Mouse (Mus musculus): ENCODE data around the gene Dedd2. TPM values are rescaled to one million over a fixed set of nuclear protein-coding genes. Genes with fewer than 3 reads are reported as not detected.

Dedd2 gene
- polyA plus RNA-seq, 1 experiment from 2014 or later: 15.7 TPM

DNA sequence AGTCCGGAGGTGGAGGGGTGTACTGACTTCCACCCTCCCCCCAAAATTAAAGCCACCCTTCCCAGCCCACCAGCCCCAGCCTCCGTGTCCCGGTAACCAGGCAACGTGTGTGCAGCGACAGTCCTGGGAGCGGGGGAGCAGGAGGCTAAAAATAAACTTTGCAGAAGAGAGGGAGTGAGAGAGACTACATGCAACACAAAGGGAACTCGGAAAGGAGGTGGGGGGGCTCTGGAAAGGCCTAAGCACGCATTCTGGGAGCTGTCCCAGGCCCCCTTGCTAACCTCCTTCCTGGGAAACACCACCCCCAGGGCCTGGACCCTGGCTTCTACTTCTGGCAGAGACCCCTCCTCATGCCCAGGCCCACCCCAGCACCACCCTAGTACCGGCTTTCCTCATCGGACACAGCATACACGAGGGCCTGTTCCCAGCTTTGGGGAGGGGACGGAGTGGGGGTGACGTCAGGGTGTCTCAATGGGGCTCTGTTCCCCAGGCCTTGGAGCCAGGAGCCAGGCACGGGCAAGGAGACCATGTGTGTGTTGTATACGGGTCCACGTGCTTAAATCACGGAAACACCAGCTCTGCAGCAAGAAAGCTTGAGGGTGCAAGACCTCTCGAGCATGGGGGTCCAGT, 27.7 kb upstream of the Dedd2 start:
- no peaks in the 10 kb centered on the region for H3K9me3 ChIP-seq (ENCODE audit: control insufficient read depth, low read length)
- H3K4me3 ChIP-seq (replicated peaks; ENCODE audit: low read depth, low read length): peak overlapping the region; percentile 73
- under 1% methylated on average over 18 of the region's 18 CpGs for WGBS
- ATAC-seq (ENCODE audit: low FRiP score, low TSS enrichment): no peak
- peak overlapping the region; percentile 59 for H3K9ac ChIP-seq (replicated peaks; ENCODE audit: low read length)
- peak; percentile 63 for DNase-seq
- peak overlapping the region; percentile 81 for H3K27ac ChIP-seq (replicated peaks; ENCODE audit: low read depth, low read length)
- peak overlapping the region; percentile 99 for H3K4me2 ChIP-seq (ENCODE audit: low read length)
- H3K27me3 ChIP-seq (ENCODE audit: control insufficient read depth, insufficient read depth, low read length): no peaks in the 10 kb centered on the region
- peaks cover 39% of the 10 kb centered on the region for H3K4me1 ChIP-seq (ENCODE audit: control insufficient read depth, insufficient read depth, low read length)
- no peaks in the 10 kb centered on the region for H3K36me3 ChIP-seq (ENCODE audit: control insufficient read depth, insufficient read depth, low read length)

DNA sequence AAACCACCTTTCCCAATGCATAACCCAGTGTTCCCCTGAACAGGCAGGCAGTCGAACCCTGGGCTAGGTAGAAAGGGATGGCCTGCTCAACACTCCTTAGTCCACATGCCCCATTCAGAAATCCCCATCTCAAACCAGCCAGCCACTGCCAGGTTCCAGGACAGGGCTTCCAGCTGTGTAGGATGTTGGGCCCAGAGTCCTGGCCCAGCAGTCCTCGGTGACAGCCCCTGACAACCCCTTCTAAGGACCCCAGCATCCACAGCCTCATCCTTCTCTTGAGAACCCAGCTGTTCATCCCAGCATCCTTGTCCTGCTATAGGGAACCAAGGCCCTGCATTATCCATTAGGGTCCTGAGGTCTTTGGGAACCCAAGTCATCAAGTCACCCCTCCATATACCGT, 27.1 kb upstream of the Dedd2 start:
- ATAC-seq (ENCODE audit: low FRiP score, low TSS enrichment): no peak
- Histone ChIP-seq H3K4me2 (ENCODE audit: low read length) (peak overlapping the region; percentile 99), H3K36me3 (ENCODE audit: control insufficient read depth, insufficient read depth, low read length) (no peaks in the 10 kb centered on the region), H3K4me1 (ENCODE audit: control insufficient read depth, insufficient read depth, low read length) (peaks cover 39% of the 10 kb centered on the region), H3K27me3 (ENCODE audit: control insufficient read depth, insufficient read depth, low read length) (no peaks in the 10 kb centered on the region), H3K9ac (replicated peaks; ENCODE audit: low read length) (peak overlapping the region; percentile 26), H3K4me3 (replicated peaks; ENCODE audit: low read depth, low read length) (peak overlapping the region; percentile 73; the same call in 1 of the 2 replicates), H3K9me3 (ENCODE audit: control insufficient read depth, low read length) (no peaks in the 10 kb centered on the region), H3K27ac (replicated peaks; ENCODE audit: low read depth, low read length) (peak overlapping the region; percentile 81)
- no peak for DNase-seq
- 18% methylated on average over 3 of the region's 3 CpGs for WGBS

DNA sequence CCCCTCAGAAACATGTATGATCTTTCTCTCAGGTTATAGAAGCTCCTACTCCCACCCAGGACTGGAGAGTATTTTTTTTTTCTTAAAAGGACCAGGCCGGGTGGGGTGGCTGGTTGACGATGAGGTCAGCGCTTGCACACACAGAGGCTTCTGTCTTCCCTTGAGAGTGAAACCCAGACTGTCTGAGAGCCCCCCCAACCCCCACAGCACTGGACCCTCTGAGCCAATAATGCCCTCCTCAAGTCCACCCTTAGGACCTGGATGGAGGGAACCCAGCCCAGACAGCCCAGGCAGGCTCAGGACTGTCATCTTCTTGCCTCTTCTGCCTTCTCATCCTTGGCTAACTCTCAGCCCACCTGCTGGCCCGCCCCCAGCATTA, 26.3 kb upstream of the Dedd2 start:
- ATAC-seq (ENCODE audit: low FRiP score, low TSS enrichment) (no peak), DNase-seq (peak; percentile 13)
- 54% methylated on average over 4 of the region's 4 CpGs for WGBS

DNA sequence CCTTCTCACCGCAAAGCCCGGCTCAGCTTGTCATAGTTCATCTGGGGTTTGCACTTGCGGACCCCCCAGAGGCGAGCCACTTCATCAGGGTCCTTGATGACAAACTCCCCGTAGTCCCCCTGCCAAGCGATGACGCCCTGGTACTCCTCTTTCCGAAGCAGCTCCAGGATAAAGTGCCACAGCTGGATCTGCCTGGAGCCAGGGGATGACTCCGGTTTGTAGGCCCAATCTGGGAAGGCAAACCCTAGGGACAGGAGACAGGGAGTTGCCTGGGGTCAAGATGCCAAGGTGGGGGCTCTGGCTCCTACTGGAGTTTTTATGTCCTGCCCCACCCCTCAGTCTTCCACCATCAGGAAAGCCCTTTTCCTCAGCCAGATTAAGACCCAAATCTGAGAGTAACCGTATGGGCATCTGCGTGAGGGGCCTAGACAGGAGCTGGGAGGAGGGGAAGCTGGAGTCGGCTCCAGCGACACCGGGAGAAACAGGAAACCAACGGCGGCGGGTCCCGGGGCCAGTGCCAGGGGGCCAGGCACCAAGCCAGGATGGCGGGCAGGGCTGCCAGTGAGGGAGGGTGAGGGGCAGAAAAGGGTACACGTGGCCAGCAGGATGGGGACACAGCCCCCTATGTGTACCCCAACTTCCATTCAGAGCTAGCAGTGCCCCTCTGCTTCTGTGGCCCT, 25.8 kb upstream of the Dedd2 start:
- peaks cover 31% of the 10 kb centered on the region for H3K4me1 ChIP-seq (ENCODE audit: control insufficient read depth, insufficient read depth, low read length)
- no peak overlapping the region for H3K4me3 ChIP-seq (replicated peaks; ENCODE audit: low read depth, low read length)
- H3K9me3 ChIP-seq (ENCODE audit: control insufficient read depth, low read length): no peaks in the 10 kb centered on the region
- no peak for ATAC-seq (ENCODE audit: low FRiP score, low TSS enrichment)
- 72% methylated on average over 20 of the region's 20 CpGs for WGBS
- peak overlapping the region; percentile 81 for H3K27ac ChIP-seq (replicated peaks; ENCODE audit: low read depth, low read length)
- H3K36me3 ChIP-seq (ENCODE audit: control insufficient read depth, insufficient read depth, low read length): no peaks in the 10 kb centered on the region
- DNase-seq: peak; percentile 55
- H3K4me2 ChIP-seq (ENCODE audit: low read length): peak overlapping the region; percentile 99
- H3K27me3 ChIP-seq (ENCODE audit: control insufficient read depth, insufficient read depth, low read length): no peaks in the 10 kb centered on the region
- no peak overlapping the region for H3K9ac ChIP-seq (replicated peaks; ENCODE audit: low read length)

More for the DNA sequence above, 26.3 kb upstream of the Dedd2 start:
- H3K36me3 ChIP-seq (ENCODE audit: control insufficient read depth, insufficient read depth, low read length): no peaks in the 10 kb centered on the region
- peaks cover 36% of the 10 kb centered on the region for H3K4me1 ChIP-seq (ENCODE audit: control insufficient read depth, insufficient read depth, low read length)
- no peaks in the 10 kb centered on the region for H3K27me3 ChIP-seq (ENCODE audit: control insufficient read depth, insufficient read depth, low read length)
- H3K4me3 ChIP-seq (replicated peaks; ENCODE audit: low read depth, low read length): no peak overlapping the region
- H3K4me2 ChIP-seq (ENCODE audit: low read length): peak overlapping the region; percentile 99
- peak overlapping the region; percentile 81 for H3K27ac ChIP-seq (replicated peaks; ENCODE audit: low read depth, low read length)
- H3K9me3 ChIP-seq (ENCODE audit: control insufficient read depth, low read length): no peaks in the 10 kb centered on the region
- 0 out of 2 replicates have a peak overlapping the region, but pooled peaks have one; percentile 3 for H3K9ac ChIP-seq (replicated peaks; ENCODE audit: low read length)

DNA sequence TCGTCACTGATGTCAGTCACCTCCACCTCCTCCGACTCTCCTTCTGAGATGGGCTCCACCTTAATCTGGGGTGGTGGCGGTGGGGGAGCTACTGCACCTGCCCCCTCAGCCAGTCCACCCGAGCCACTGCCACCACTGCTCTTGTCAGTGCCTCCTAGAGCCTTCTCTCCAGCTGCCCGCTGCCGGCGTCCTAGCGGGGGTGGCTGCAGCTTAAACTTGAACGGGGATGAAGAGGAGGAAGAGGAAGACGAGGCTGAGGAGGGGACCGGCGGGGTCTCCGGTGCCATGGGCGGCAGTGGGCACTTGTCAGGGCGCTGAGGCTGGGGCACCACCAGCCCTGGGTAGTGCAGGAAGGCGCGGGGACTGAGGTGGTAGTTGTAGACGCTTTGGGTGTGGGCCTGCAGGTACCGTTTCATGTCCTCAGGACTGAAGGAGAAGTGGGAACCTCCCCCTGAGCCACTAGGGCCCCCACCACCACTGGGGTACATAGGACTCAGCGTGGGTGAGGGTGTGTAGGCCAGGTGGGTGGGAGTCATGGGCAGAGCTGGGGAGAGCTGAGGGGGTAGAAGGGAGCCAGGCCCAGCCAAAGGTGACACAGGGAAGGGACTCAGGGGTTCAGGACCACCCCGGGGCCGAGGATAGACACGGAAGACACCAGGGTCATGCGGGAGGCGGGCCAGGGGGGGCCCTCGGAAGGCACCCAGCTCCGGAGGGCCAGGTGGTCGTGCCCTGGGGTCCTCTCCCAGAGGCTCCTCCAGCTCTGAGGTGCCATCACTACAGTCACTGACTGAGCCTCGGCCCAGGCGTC, 24.4 kb upstream of the Dedd2 start:
- WGBS: 92% methylated on average over 29 of the region's 30 CpGs

DNA sequence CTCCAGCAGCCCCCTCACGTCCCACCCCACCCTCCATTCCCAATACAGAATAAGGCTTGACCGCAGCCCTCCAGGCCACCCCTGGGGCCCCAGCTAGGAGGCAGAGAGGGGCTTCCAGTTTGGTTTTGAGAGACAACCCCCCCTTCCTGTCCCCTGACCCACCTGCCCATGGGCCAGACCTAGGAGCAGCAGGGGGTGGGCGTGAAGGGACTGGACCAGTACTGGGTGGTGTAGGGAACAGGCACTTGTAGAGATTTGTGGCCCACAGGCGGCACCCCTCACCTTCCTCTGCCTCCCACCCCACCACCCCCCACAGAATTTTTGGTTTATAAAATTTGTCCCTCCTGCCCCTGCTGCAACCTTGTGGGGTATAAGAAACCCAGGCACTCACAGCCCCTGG, 22.9 kb upstream of the Dedd2 start:
- WGBS: 95% methylated on average over 4 of the region's 4 CpGs

More for the DNA sequence above, 24.4 kb upstream of the Dedd2 start:
- H3K4me1 ChIP-seq (ENCODE audit: control insufficient read depth, insufficient read depth, low read length): peaks cover 28% of the 10 kb centered on the region
- H3K4me2 ChIP-seq (ENCODE audit: low read length): no peak overlapping the region
- H3K9me3 ChIP-seq (ENCODE audit: control insufficient read depth, low read length): no peaks in the 10 kb centered on the region
- H3K36me3 ChIP-seq (ENCODE audit: control insufficient read depth, insufficient read depth, low read length): no peaks in the 10 kb centered on the region
- DNase-seq: no peak
- no peak overlapping the region for H3K27ac ChIP-seq (replicated peaks; ENCODE audit: low read depth, low read length)
- H3K9ac ChIP-seq (replicated peaks; ENCODE audit: low read length): no peak overlapping the region
- no peaks in the 10 kb centered on the region for H3K27me3 ChIP-seq (ENCODE audit: control insufficient read depth, insufficient read depth, low read length)
- no peak overlapping the region for H3K4me3 ChIP-seq (replicated peaks; ENCODE audit: low read depth, low read length)
- no peak for ATAC-seq (ENCODE audit: low FRiP score, low TSS enrichment)

DNA sequence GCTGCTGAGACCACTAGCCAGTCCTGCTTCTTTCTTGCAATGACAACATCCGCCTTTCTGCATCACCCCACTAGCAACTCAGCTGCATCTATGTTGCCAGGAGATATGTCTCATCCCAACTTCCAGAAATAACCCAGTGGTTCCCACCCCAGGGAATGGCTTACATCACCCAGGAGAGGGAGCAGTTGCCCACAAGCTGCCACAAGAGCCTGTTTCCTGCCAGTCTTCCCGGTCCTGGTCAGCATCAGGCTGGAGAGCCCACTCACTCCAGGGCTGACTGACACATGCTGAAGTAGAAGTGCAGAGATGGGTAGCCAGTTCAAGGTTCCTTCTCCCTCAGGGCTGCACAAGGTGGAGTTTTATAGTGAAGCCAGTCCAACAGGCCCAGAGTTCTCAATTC, 20.6 kb upstream of the Dedd2 start:
- Histone ChIP-seq H3K9ac (replicated peaks; ENCODE audit: low read length) (no peak overlapping the region), H3K4me3 (replicated peaks; ENCODE audit: low read depth, low read length) (no peak overlapping the region), H3K27me3 (ENCODE audit: control insufficient read depth, insufficient read depth, low read length) (no peaks in the 10 kb centered on the region), H3K4me1 (ENCODE audit: control insufficient read depth, insufficient read depth, low read length) (peaks cover 18% of the 10 kb centered on the region), H3K9me3 (ENCODE audit: control insufficient read depth, low read length) (no peaks in the 10 kb centered on the region), H3K27ac (replicated peaks; ENCODE audit: low read depth, low read length) (no peak overlapping the region), H3K36me3 (ENCODE audit: control insufficient read depth, insufficient read depth, low read length) (no peaks in the 10 kb centered on the region), H3K4me2 (ENCODE audit: low read length) (no peak overlapping the region)
- ATAC-seq (ENCODE audit: low FRiP score, low TSS enrichment) (no peak), DNase-seq (peak; percentile 66)
- WGBS: 25% methylated on average over 2 of the region's 2 CpGs

More for the DNA sequence above, 22.9 kb upstream of the Dedd2 start:
- Histone ChIP-seq H3K4me2 (ENCODE audit: low read length) (no peak overlapping the region), H3K9ac (replicated peaks; ENCODE audit: low read length) (no peak overlapping the region), H3K36me3 (ENCODE audit: control insufficient read depth, insufficient read depth, low read length) (no peaks in the 10 kb centered on the region), H3K9me3 (ENCODE audit: control insufficient read depth, low read length) (no peaks in the 10 kb centered on the region), H3K27ac (replicated peaks; ENCODE audit: low read depth, low read length) (no peak overlapping the region), H3K4me1 (ENCODE audit: control insufficient read depth, insufficient read depth, low read length) (peaks cover 29% of the 10 kb centered on the region), H3K4me3 (replicated peaks; ENCODE audit: low read depth, low read length) (no peak overlapping the region), H3K27me3 (ENCODE audit: control insufficient read depth, insufficient read depth, low read length) (no peaks in the 10 kb centered on the region)
- DNase-seq: no peak
- ATAC-seq (ENCODE audit: low FRiP score, low TSS enrichment): no peak

DNA sequence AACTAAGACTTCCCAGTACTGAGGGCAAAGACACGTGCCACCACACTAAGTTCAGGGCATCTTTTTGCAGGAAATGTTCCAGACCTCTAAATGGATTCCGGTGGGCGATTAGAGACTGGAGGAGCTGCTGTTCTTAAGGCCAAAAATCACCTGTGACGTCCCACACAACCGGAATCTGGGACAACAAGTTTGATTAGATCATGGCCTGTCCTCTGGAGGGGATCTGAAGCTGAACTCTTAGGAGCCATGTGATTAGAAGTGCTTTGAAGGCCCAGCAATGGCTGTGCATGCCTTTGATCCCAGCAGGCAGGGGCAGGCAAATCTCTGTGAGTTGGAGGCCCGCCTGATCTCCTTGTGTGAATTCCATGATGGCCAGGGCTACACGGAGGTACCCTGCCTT, 20.2 kb upstream of the Dedd2 start:
- WGBS: 69% methylated on average over 7 of the region's 7 CpGs
- H3K36me3 ChIP-seq (ENCODE audit: control insufficient read depth, insufficient read depth, low read length): no peaks in the 10 kb centered on the region
- peaks cover 20% of the 10 kb centered on the region for H3K4me1 ChIP-seq (ENCODE audit: control insufficient read depth, insufficient read depth, low read length)
- no peak for DNase-seq
- no peak overlapping the region for H3K4me2 ChIP-seq (ENCODE audit: low read length)
- H3K4me3 ChIP-seq (replicated peaks; ENCODE audit: low read depth, low read length): no peak overlapping the region
- H3K9me3 ChIP-seq (ENCODE audit: control insufficient read depth, low read length): no peaks in the 10 kb centered on the region
- H3K9ac ChIP-seq (replicated peaks; ENCODE audit: low read length): no peak overlapping the region
- no peak overlapping the region for H3K27ac ChIP-seq (replicated peaks; ENCODE audit: low read depth, low read length)
- no peak for ATAC-seq (ENCODE audit: low FRiP score, low TSS enrichment)
- no peaks in the 10 kb centered on the region for H3K27me3 ChIP-seq (ENCODE audit: control insufficient read depth, insufficient read depth, low read length)
